Mouse (Mus musculus) spleen, adult 2 months (tissue): ENCODE measurements around the gene Per1. TPM values are rescaled to one million over a fixed set of nuclear protein-coding genes. Genes with fewer than 3 reads are reported as not detected.

Experiments
- DNase-seq, 2 experiments: peaks; one replicate each; pipeline versions ENCODE4 v3.0.0 to v3.0.0-alpha.2; 2012 to 2021; ENCODE audit warnings: low spot score in 2 of 2, low read depth in 1 of 2
- H3K27ac ChIP-seq: fragments of 200-500 bp; 2 replicates; pipeline ENCODE4 v1.5.1; 2012; ENCODE audit warnings: low read length, inconsistent platforms; ENCODE audit not compliant: insufficient read depth
- H3K27me3 ChIP-seq: fragments of 200-500 bp; 2 replicates; pipeline ENCODE4 v1.6.1; 2012; ENCODE audit warnings: mild to moderate bottlenecking, moderate library complexity, low read length, inconsistent platforms; ENCODE audit not compliant: control insufficient read depth, insufficient read depth
- H3K36me3 ChIP-seq: fragments of 200-500 bp; 2 replicates; pipeline ENCODE4 v1.6.1; 2012; ENCODE audit warnings: mild to moderate bottlenecking, low read length, inconsistent platforms; ENCODE audit not compliant: control insufficient read depth, insufficient read depth
- H3K4me1 ChIP-seq: fragments of 200-500 bp; 2 replicates; pipeline ENCODE4 v1.6.1; 2011; ENCODE audit warnings: inconsistent platforms; ENCODE audit not compliant: control insufficient read depth, insufficient read depth, insufficient read length
- H3K4me3 ChIP-seq: fragments of 200-500 bp; 2 replicates; pipeline ENCODE4 v1.5.1; 2011; ENCODE audit warnings: mild to moderate bottlenecking, inconsistent platforms; ENCODE audit not compliant: insufficient read depth, insufficient read length; ENCODE audit errors: extremely low read depth
- CTCF ChIP-seq: fragments of 200-500 bp; IDR thresholded peaks from 2 replicates; pipeline ENCODE4 v1.5.1; 2011; ENCODE audit warnings: mild to moderate bottlenecking, inconsistent platforms; ENCODE audit not compliant: insufficient read depth, insufficient read length, insufficient replicate concordance; ENCODE audit errors: extremely low read depth
- POLR2A ChIP-seq: fragments of 200-500 bp; IDR thresholded peaks from 2 replicates; pipeline ENCODE4 v1.6.1; 2011; ENCODE audit warnings: low read depth, low read length, inconsistent platforms
- WGBS: fragments of 180-500 bp; shearing (Covaris S2); methylation state at CpG from one replicate; pipeline ENCODE4 v1.1.7; 2018; 5-methylcytosine and 5-hydroxymethylcytosine counted together
- polyA plus RNA-seq: library from polyadenylated mRNA; depleted of rRNA; stranded (reverse); fragments of >200 nt; gene quantifications from 2 replicates; pipeline ENCODE4 v1.2.3, GENCODE M21; 2012

Per1 gene
- polyA plus RNA-seq, 1 experiment = 23.3 TPM

DNA sequence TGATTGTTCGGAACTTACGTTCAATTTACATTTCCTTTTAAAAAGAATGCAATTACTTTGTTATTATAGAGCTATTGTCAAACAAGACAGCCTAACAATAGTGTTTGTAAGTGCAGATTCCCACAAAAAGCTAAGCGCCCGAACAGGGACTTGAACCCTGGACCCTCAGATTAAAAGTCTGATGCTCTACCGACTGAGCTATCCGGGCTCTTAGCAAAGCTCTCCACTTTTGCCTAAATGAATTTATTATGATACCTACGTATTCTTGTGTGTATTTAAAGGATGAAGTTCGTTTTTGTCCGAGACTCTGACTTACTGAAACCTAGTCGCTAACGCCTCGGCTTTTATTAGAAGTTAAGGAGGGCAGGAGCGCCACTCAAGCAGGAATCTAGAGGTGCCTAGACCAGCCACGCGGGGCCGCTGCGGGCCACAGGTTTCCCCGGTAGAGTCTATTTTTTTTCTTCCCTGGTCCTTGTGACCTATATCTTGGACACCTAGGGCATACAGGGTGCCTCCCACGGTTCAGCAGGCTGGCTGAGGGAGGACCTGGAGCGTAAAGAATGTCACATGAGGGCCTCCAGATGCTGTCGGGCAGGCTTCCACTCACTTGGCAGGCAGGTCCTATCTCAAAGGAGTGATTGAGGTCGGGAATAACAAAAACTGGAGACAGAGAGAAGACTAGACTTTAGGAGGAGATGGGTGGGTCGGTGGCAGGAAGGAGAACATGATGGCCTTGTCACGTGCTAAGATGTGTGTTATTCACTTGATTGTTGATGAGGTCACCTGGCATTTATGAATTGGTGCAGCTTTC lies 30.2 kb downstream of the Per1 start:
- 0 out of 2 replicates have a peak, but pooled peaks cover 5% of the 10 kb centered on the region for H3K27me3 ChIP-seq
- H3K4me1 ChIP-seq = peaks cover 5% of the 10 kb centered on the region; the same call in 1 of the 2 replicates
- H3K4me3 ChIP-seq = peak overlapping the region; percentile 70
- WGBS = under 1% methylated on average over 24 of the region's 24 CpGs
- no peak for TF ChIP-seq POLR2A
- TF ChIP-seq CTCF = 0 out of 2 replicates have a peak, but pooled peaks have one; percentile 15
- peak; percentile 75 to 83 for DNase-seq
- peak overlapping the region; percentile 85 for H3K27ac ChIP-seq
- no peaks in the 10 kb centered on the region for H3K36me3 ChIP-seq

DNA sequence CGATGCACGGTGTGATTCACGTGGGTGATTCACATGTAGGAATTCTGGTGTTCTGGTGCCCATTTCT lies 30.7 kb downstream of the Per1 start, which contains the start of gene Aloxe3:
Gene Aloxe3, plus strand, starts transcription at position 45 of the 67 bp plus-strand sequence.
- H3K36me3 ChIP-seq = no peaks in the 10 kb centered on the region
- 1% methylated on average over 3 of the region's 3 CpGs for WGBS
- TF ChIP-seq CTCF = no peak
- no peak for TF ChIP-seq POLR2A
- peaks cover 5% of the 10 kb centered on the region; the same call in 1 of the 2 replicates for H3K4me1 ChIP-seq
- peak within 1 kb of the TSS; percentile 70 for H3K4me3 ChIP-seq
- H3K27me3 ChIP-seq = 0 out of 2 replicates have a peak, but pooled peaks cover 5% of the 10 kb centered on the region
- peak within 1 kb of the TSS; percentile 85 for H3K27ac ChIP-seq
- no peak for DNase-seq

DNA sequence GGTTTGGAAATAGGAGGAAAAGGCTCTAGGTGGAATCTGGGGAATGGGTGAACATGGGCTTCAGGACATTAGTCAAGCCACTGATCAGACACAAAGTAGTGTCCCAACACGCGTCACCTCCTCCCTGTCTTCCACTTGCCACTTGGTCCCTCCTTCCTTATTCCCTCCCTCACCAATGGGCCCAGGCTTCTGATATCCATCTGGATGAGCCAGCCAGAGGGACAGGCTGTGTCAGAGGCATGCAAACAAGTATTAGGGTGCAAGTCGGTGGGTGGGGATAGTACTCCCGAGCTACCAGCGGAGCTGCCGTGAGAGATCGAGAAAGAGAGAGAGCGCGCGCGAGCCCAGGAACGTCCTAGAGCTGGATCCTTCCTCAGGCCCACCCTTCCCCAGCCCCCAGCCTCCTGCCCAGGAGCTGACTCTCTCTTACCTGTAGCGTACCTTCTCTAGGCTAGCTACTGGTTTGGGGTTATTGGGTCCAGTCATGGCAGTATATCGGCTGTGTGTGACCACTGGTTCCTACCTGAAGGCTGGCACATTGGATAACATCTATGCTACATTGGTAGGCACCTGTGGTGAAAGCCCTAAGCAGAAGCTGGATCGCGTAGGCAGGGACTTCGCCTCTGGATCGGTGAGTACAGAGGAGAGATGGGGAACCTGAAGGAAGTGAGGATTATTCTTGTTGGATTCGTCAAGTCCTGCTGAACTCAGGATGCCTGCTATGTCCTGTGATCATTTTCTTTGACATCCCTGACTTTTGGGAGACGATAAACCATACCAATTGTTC lies 31.1 kb downstream of the Per1 start:
- no peak overlapping the region for H3K27ac ChIP-seq
- H3K36me3 ChIP-seq = no peaks in the 10 kb centered on the region
- H3K27me3 ChIP-seq = 0 out of 2 replicates have a peak, but pooled peaks cover 5% of the 10 kb centered on the region
- H3K4me3 ChIP-seq = peak overlapping the region; percentile 70
- H3K4me1 ChIP-seq = peaks cover 5% of the 10 kb centered on the region; the same call in 1 of the 2 replicates
- DNase-seq = no peak
- 7% methylated on average over 20 of the region's 20 CpGs for WGBS
- TF ChIP-seq POLR2A = no peak
- TF ChIP-seq CTCF = no peak

DNA sequence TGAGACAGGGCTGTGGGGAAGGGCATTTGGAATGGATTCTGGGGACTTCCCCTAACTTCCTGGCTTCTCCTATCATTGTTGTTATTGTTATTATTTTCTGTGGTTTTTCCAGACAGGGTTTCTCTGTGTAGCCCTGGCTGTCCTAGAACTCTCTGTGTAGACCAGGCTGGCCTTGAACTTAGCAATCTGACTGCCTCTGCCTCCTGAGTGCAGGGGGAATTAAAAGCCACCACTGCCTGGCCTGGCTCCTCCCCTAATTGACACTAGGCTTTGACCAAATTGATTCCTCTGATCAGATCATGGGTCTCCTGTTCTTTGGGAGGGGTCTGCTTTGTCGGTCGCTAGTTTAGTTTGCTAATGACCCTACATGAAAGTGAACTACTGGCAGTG lies 31.7 kb downstream of the Per1 start:
- Histone ChIP-seq H3K36me3 (no peaks in the 10 kb centered on the region), H3K4me1 (peaks cover 5% of the 10 kb centered on the region; the same call in 1 of the 2 replicates), H3K27me3 (0 out of 2 replicates have a peak, but pooled peaks cover 5% of the 10 kb centered on the region), H3K27ac (no peak overlapping the region), H3K4me3 (no peak overlapping the region)
- 69% methylated on average over 2 of the region's 2 CpGs for WGBS
- DNase-seq = no peak
- TF ChIP-seq CTCF = no peak
- no peak for TF ChIP-seq POLR2A

DNA sequence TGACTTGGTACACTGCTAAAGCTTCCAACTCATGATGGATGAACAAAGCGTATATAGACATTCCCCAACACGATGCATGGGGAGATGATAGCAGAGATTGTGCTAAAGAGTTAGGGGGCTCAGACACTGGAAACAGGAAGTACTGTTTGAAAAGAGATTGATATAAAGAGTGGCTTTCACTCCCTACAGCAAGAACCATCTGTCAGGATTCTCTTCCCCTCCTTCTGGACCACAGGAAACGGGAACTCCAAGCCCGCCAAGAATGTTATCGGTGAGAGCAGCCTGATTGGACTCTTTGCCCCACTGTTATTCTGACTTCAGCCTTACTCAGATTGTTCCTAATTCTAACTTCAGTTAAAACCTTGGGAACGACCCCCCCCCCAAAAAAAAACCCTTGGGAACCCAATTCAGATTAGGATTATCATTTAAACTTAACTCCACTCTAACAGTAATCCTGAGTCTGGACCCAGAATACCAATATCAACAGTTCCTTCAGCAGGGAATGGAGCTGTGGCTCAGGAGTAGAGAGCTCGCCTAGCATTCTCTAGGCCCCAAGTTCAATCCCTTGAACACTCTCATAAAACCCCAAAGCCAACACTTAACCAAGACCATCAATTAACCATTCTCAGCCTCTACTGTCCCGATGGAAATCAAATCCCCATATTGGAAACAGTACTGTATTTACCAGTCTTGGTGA lies 33.6 kb downstream of the Per1 start:
- TF ChIP-seq CTCF (no peak), POLR2A (no peak)
- no peak overlapping the region for H3K4me3 ChIP-seq
- peaks cover 5% of the 10 kb centered on the region; the same call in 1 of the 2 replicates for H3K4me1 ChIP-seq
- DNase-seq = no peak
- H3K27ac ChIP-seq = no peak overlapping the region
- no peaks in the 10 kb centered on the region for H3K27me3 ChIP-seq
- WGBS = 64% methylated on average over 8 of the region's 8 CpGs
- H3K36me3 ChIP-seq = no peaks in the 10 kb centered on the region

DNA sequence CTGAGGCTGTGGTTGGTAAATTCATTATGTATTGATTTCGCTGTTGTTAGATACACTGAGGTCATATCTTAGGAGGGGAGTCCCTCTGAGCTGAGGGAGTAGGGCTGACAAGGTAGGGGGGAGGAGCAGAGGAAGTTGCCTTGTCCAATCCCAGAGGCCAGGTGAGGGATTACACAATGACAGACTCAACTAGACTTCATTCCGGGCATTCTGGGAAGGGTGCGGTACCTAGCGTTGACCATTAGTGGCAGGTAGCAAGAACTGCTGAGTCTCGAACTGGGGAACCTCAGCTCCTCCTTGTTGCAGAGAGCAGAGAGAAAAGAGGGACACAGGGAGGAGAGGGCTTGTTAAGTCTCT lies 38.5 kb downstream of the Per1 start:
- Histone ChIP-seq H3K4me3 (no peak overlapping the region), H3K36me3 (no peaks in the 10 kb centered on the region), H3K4me1 (peaks cover 7% of the 10 kb centered on the region; the same call in 1 of the 2 replicates), H3K27ac (no peak overlapping the region), H3K27me3 (no peaks in the 10 kb centered on the region)
- DNase-seq = no peak
- TF ChIP-seq POLR2A (no peak), CTCF (no peak)
- 64% methylated on average over 5 of the region's 5 CpGs for WGBS
